Mouse (Mus musculus): ENCODE measurements at regions not wholly inside any gene's neighbourhood (a gene's known extent, or its start where the extent isn't known, plus 50 kb on each side); places are given as distances from the start of the nearest gene placed in this dataset.

- 84% methylated on average over 5 of the region's 5 CpGs for WGBS
- no peak for ATAC-seq (ENCODE audit: low FRiP score)
- Histone ChIP-seq H3K27me3 (no peaks in the 10 kb centered on the region), H3K27ac (no peak overlapping the region), H3K9me3 (replicated peaks) (no peaks in the 10 kb centered on the region), H3K9ac (no peak overlapping the region), H3K36me3 (no peaks in the 10 kb centered on the region), H3K4me1 (peaks cover 5% of the 10 kb centered on the region), H3K4me3 (no peak overlapping the region), H3K4me2 (replicated peaks) (no peak overlapping the region)
Measured at GRCm38 (mm10) chr13:101490961-101491360, 277.1 kb downstream of the Pik3r1 start.

DNA sequence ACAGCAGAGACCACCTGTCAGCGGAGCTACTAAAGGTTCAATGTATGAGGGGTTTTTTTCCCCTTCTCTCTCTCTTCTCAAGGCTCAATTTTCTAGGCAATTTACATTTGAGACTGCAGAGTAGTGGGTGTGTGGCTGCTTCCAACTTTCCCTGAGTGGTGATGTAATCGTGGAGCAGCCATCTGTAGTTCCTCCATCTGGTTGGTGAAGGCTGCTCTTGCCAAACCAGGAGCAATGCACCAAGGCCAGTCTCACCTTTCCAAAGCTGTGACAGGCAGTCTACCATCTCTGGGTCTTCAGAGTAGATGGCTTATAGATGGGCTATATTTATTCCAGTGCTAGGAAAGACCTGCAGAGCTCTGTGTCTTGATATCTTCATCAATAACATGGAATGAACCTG is 280.4 kb downstream of the Pik3r1 start:
- Histone ChIP-seq H3K36me3 (no peaks in the 10 kb centered on the region), H3K4me2 (replicated peaks) (no peak overlapping the region), H3K4me3 (no peak overlapping the region), H3K9ac (no peak overlapping the region), H3K27ac (no peak overlapping the region), H3K4me1 (peaks cover 5% of the 10 kb centered on the region), H3K27me3 (no peaks in the 10 kb centered on the region), H3K9me3 (replicated peaks) (no peaks in the 10 kb centered on the region)
- no peak for ATAC-seq (ENCODE audit: low FRiP score)
- whole genome bisulfite sequencing, result 87% methylated on average over 2 of the region's 2 CpGs

DNA sequence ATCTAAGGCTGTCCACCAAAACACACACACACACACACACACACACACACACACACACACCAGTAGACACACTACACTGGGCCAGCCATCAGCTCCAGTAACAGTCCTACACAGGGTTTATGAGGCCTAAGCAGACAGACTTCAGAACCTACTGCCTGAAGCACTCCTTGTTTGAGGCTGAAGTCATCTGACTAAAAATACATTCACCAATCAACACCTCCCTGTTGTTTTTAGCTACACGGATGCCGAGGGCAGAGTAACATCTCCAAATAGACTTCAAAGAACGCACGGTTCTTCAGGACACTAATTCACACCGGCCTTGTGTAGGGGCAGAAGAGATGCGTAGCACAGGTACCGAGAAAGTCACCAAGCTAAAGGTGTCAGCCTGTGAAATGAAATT is 282.2 kb downstream of the Pik3r1 start:
- 87% methylated on average over 7 of the region's 7 CpGs for WGBS
- Histone ChIP-seq H3K9me3 (replicated peaks) (no peaks in the 10 kb centered on the region), H3K4me1 (peaks cover 6% of the 10 kb centered on the region; the same call in 1 of the 2 replicates), H3K4me2 (replicated peaks) (no peak overlapping the region), H3K4me3 (no peak overlapping the region), H3K27ac (no peak overlapping the region), H3K27me3 (no peaks in the 10 kb centered on the region), H3K36me3 (no peaks in the 10 kb centered on the region), H3K9ac (no peak overlapping the region)
- ATAC-seq (ENCODE audit: low FRiP score), result no peak

- H3K9ac ChIP-seq, result no peak overlapping the region
- H3K4me3 ChIP-seq, result no peak overlapping the region
- peaks cover 6% of the 10 kb centered on the region; the same call in 1 of the 2 replicates for H3K4me1 ChIP-seq
- H3K27me3 ChIP-seq, result no peaks in the 10 kb centered on the region
- H3K4me2 ChIP-seq (replicated peaks), result no peak overlapping the region
- ATAC-seq (ENCODE audit: low FRiP score), result no peak
- H3K27ac ChIP-seq, result no peak overlapping the region
- 73% methylated on average over 3 of the region's 3 CpGs for WGBS
- no peaks in the 10 kb centered on the region for H3K9me3 ChIP-seq (replicated peaks)
- no peaks in the 10 kb centered on the region for H3K36me3 ChIP-seq
Measured at GRCm38 (mm10) chr13:101483816-101484215, 284.2 kb downstream of the Pik3r1 start.

GRCm38 (mm10) chr13:101481551-101482184 is 286.3 kb downstream of the Pik3r1 start:
- Histone ChIP-seq H3K36me3 (no peaks in the 10 kb centered on the region), H3K27me3 (no peaks in the 10 kb centered on the region), H3K9me3 (replicated peaks) (no peaks in the 10 kb centered on the region), H3K9ac (no peak overlapping the region), H3K4me1 (peaks cover 6% of the 10 kb centered on the region; the same call in 1 of the 2 replicates), H3K27ac (no peak overlapping the region), H3K4me2 (replicated peaks) (no peak overlapping the region), H3K4me3 (no peak overlapping the region)
- ATAC-seq (ENCODE audit: low FRiP score), result no peak
- WGBS, result 78% methylated on average over 6 of the region's 6 CpGs

DNA sequence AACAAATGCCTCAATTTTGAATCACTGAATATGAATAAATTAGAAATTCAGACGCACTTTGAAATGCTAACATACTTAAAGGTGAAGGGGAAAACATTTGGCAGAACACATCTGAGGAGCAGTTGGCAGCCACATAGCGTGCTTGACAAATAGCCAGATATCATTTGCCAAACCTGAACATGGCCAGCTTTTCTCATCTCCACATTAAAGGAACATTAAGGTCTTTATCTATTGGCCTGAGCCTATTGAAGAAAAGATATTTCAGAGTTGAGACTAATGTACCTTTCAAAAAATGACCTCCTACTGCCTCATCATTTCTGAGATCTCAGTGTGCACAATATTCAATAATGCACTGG is 288.7 kb downstream of the Pik3r1 start:
- WGBS, result 90% methylated on average over 2 of the region's 2 CpGs
- Histone ChIP-seq H3K4me3 (no peak overlapping the region), H3K4me1 (peaks cover 6% of the 10 kb centered on the region; the same call in 1 of the 2 replicates), H3K27ac (no peak overlapping the region), H3K9me3 (replicated peaks) (no peaks in the 10 kb centered on the region), H3K9ac (no peak overlapping the region), H3K27me3 (no peaks in the 10 kb centered on the region), H3K36me3 (no peaks in the 10 kb centered on the region), H3K4me2 (replicated peaks) (no peak overlapping the region)
- no peak for ATAC-seq (ENCODE audit: low FRiP score)

DNA sequence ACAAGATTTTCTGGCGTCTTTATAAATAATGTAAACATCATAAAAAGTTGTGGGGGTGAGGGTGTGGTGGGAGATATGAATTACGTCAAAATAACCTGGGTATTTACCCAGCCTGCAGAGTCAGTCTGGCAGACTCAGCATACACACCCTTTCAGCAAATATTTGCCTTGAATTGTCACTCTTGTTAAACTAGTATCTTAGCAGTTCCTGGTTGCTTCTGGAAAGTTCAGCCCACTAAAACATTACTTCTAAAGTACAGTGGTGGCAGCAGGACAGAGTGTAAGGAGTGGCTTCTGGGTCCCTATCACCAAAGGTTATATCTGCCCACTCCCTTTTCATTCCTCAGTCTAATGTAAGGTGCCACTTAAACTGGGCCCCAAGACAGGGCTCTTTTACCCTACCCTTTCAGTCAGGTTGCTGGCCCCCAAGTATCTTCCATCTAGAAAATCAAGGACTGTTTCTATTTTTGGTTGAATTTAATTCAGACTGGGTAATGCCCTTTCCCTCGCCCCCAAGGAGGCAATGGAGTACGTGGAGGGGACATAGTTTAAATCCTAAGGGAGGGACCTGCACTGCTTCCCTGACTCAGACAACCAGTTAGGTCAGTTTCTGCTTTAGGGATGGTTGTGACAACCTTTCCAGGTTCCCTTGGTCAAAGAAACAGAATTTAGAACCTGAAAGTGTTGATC is 289.3 kb downstream of the Pik3r1 start:
- H3K27ac ChIP-seq, result no peak overlapping the region
- peaks cover 6% of the 10 kb centered on the region; the same call in 1 of the 2 replicates for H3K4me1 ChIP-seq
- 71% methylated on average over 4 of the region's 4 CpGs for WGBS
- no peaks in the 10 kb centered on the region for H3K9me3 ChIP-seq (replicated peaks)
- H3K27me3 ChIP-seq, result no peaks in the 10 kb centered on the region
- no peak overlapping the region for H3K4me3 ChIP-seq
- H3K9ac ChIP-seq, result no peak overlapping the region
- no peak for ATAC-seq (ENCODE audit: low FRiP score)
- no peaks in the 10 kb centered on the region for H3K36me3 ChIP-seq
- H3K4me2 ChIP-seq (replicated peaks), result no peak overlapping the region

DNA sequence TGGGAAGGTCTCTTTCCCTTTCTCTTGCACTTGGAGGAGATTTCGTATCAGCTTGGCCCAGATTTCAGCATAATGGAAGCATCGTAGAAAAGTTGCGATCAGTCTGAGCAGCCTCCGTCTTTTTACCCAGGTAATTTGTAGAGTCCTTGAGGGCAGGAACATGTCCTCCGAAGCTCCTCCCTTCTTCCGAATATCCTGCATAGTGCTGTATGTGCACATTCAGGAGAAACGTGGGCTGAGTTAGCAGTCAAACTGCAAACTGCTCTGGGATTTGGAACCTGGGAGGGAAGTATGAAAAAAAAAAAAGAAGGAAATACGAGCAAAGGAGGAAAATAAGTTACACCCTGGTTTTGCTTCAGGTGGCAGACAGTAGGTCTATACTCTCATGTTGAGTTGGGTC is 294.7 kb downstream of the Pik3r1 start:
- no peaks in the 10 kb centered on the region for H3K4me1 ChIP-seq
- no peak overlapping the region for H3K9ac ChIP-seq
- H3K36me3 ChIP-seq, result no peaks in the 10 kb centered on the region
- no peak overlapping the region for H3K27ac ChIP-seq
- H3K27me3 ChIP-seq, result no peaks in the 10 kb centered on the region
- 90% methylated on average over 8 of the region's 8 CpGs for WGBS
- H3K9me3 ChIP-seq (replicated peaks), result no peaks in the 10 kb centered on the region
- no peak overlapping the region for H3K4me2 ChIP-seq (replicated peaks)
- ATAC-seq (ENCODE audit: low FRiP score), result no peak
- no peak overlapping the region for H3K4me3 ChIP-seq

GRCm38 (mm10) chr13:101470560-101471247 is 297.3 kb downstream of the Pik3r1 start:
- 72% methylated on average over 20 of the region's 20 CpGs for WGBS
- Histone ChIP-seq H3K36me3 (no peaks in the 10 kb centered on the region), H3K4me2 (replicated peaks) (no peak overlapping the region), H3K9me3 (replicated peaks) (no peaks in the 10 kb centered on the region), H3K27me3 (no peaks in the 10 kb centered on the region), H3K27ac (no peak overlapping the region), H3K4me3 (no peak overlapping the region), H3K9ac (no peak overlapping the region), H3K4me1 (no peaks in the 10 kb centered on the region)
- ATAC-seq (ENCODE audit: low FRiP score), result no peak

GRCm38 (mm10) chr13:101465748-101466127 is 302.3 kb downstream of the Pik3r1 start:
- no peak for ATAC-seq (ENCODE audit: low FRiP score)
- 80% methylated on average over 3 of the region's 3 CpGs for WGBS
- H3K27ac ChIP-seq, result no peak overlapping the region

GRCm38 (mm10) chr13:101464928-101465747 is 302.9 kb downstream of the Pik3r1 start:
- Histone ChIP-seq H3K9ac (no peak overlapping the region), H3K4me3 (no peak overlapping the region), H3K9me3 (replicated peaks) (no peaks in the 10 kb centered on the region), H3K27me3 (no peaks in the 10 kb centered on the region), H3K27ac (no peak overlapping the region), H3K4me1 (no peaks in the 10 kb centered on the region), H3K36me3 (no peaks in the 10 kb centered on the region), H3K4me2 (replicated peaks) (no peak overlapping the region)
- 61% methylated on average over 7 of the region's 7 CpGs for WGBS
- no peak for ATAC-seq (ENCODE audit: low FRiP score)

More at GRCm38 (mm10) chr13:101465748-101466127, 302.3 kb downstream of the Pik3r1 start:
- Histone ChIP-seq H3K9ac (no peak overlapping the region), H3K36me3 (no peaks in the 10 kb centered on the region), H3K4me3 (no peak overlapping the region), H3K9me3 (replicated peaks) (no peaks in the 10 kb centered on the region), H3K27me3 (no peaks in the 10 kb centered on the region), H3K4me1 (no peaks in the 10 kb centered on the region), H3K4me2 (replicated peaks) (no peak overlapping the region)

DNA sequence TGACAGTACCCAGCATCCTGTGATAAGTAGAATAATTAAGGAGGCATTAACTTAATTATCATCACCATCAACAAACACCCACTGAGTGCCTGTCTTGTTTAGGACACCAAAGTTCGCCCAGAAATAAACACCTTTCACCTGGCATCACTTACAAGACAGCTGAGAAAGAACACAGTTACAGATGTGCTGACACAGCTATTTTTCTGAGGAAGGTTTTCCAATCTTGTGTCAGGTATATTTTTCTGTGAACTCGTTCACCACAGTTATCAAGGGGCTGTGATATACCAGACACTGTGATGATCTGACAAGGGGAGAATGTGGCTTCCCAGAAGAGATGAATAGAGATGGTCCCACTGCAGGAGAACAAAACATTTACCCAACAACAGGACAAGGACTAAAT is 311.1 kb downstream of the Pik3r1 start:
- no peaks in the 10 kb centered on the region for H3K27me3 ChIP-seq
- H3K27ac ChIP-seq, result no peak overlapping the region
- ATAC-seq (ENCODE audit: low FRiP score), result no peak
- H3K4me3 ChIP-seq, result no peak overlapping the region
- H3K4me2 ChIP-seq (replicated peaks), result no peak overlapping the region
- no peaks in the 10 kb centered on the region for H3K36me3 ChIP-seq
- H3K9ac ChIP-seq, result no peak overlapping the region
- 72% methylated on average over 2 of the region's 2 CpGs for WGBS
- H3K4me1 ChIP-seq, result no peaks in the 10 kb centered on the region
- no peaks in the 10 kb centered on the region for H3K9me3 ChIP-seq (replicated peaks)
